Mouse (Mus musculus) limb, embryonic 13.5 days (tissue): ENCODE measurements around the gene Lzic. TPM values are rescaled to one million over a fixed set of nuclear protein-coding genes. Genes with fewer than 3 reads are reported as not detected.
A peak's percentile ranks its signal among the peaks of the same experiment; 100 is the strongest.

Experiments
- ATAC-seq: fragments of 200-750 bp; cut with Nextera tagmentation; 2 replicates; pipeline ENCODE4 v1.8.0; 2017; ENCODE audit warnings: low read depth, moderate number of reproducible peaks, moderate TSS enrichment; ENCODE audit not compliant: low FRiP score
- H3K27ac ChIP-seq: fragments of 300-500 bp; sonication (generic); 2 replicates; pipeline ENCODE4 v1.5.1; 2015; ENCODE audit warnings: inconsistent platforms, mild to moderate bottlenecking, moderate library complexity
- H3K27me3 ChIP-seq: fragments of 300-500 bp; sonication (generic); 2 replicates; pipeline ENCODE4 v1.6.1; 2015; ENCODE audit warnings: mild to moderate bottlenecking, inconsistent platforms
- H3K36me3 ChIP-seq: fragments of 300-500 bp; sonication (generic); 2 replicates; pipeline ENCODE4 v1.6.1; 2015; ENCODE audit warnings: inconsistent platforms, mild to moderate bottlenecking, moderate library complexity
- H3K4me1 ChIP-seq: fragments of 300-500 bp; sonication (generic); 2 replicates; pipeline ENCODE4 v1.6.1; 2015; ENCODE audit warnings: inconsistent platforms
- H3K4me2 ChIP-seq: fragments of 300-500 bp; sonication (generic); replicated peaks from 2 replicates; pipeline ENCODE4 v1.6.1; 2015; ENCODE audit warnings: inconsistent platforms, mild to moderate bottlenecking, moderate library complexity
- H3K4me3 ChIP-seq: fragments of 300-500 bp; sonication (generic); 2 replicates; pipeline ENCODE4 v1.5.1; 2015; ENCODE audit warnings: moderate library complexity, mild to moderate bottlenecking, inconsistent platforms
- H3K9ac ChIP-seq: fragments of 300-500 bp; sonication (generic); 2 replicates; pipeline ENCODE4 v1.6.1; 2015; ENCODE audit warnings: mild to moderate bottlenecking, inconsistent platforms
- H3K9me3 ChIP-seq: fragments of 300-500 bp; sonication (generic); 2 replicates; pipeline ENCODE4 v1.6.1; 2016; ENCODE audit warnings: inconsistent platforms
- whole genome bisulfite sequencing: fragments of 180-500 bp; shearing (Covaris S2); methylation state at CpG from one replicate; pipeline ENCODE4 v1.1.7; 2015; 5-methylcytosine and 5-hydroxymethylcytosine counted together
- microRNA-seq: library from miRNA; unstranded; fragments of <30 nt; microRNA quantifications from one replicate; pipeline ENCODE4, GENCODE M21; 2016
- polyA plus RNA-seq: library from polyadenylated mRNA; unstranded; fragments of >200 nt; fragmentation: Nextera tagmentation; extraction: Ambion mirVana; gene quantifications from 2 replicates; pipeline ENCODE4 v1.2.1, GENCODE M21; 2015

The Lzic gene
- polyA plus RNA-seq, 1 experiment from 2014 or later = 55.8 TPM

- Histone ChIP-seq H3K4me2 (no peak overlapping the region), H3K9ac (no peak overlapping the region), H3K4me3 (no peak overlapping the region), H3K27ac (no peak overlapping the region), H3K9me3 (no peaks in the 10 kb centered on the region), H3K27me3 (no peaks in the 10 kb centered on the region), H3K36me3 (peaks cover 27% of the 10 kb centered on the region), H3K4me1 (no peaks in the 10 kb centered on the region)
- 83% methylated on average over 12 of the region's 12 CpGs for WGBS
- no peak for ATAC-seq
These were observed 57.4 kb downstream of the Lzic start for GRCm38 (mm10) chr4:149542431-149542830.

- 54% methylated on average over 10 of the region's 10 CpGs for WGBS
- H3K27ac ChIP-seq = no peak overlapping the region
- no peak for ATAC-seq
- H3K4me2 ChIP-seq = no peak overlapping the region
- H3K9me3 ChIP-seq = no peaks in the 10 kb centered on the region
- no peak overlapping the region for H3K4me3 ChIP-seq
- H3K9ac ChIP-seq = no peak overlapping the region
- H3K27me3 ChIP-seq = no peaks in the 10 kb centered on the region
- no peaks in the 10 kb centered on the region for H3K4me1 ChIP-seq
- peaks cover 28% of the 10 kb centered on the region for H3K36me3 ChIP-seq
These were observed 58.0 kb downstream of the Lzic start for GRCm38 (mm10) chr4:149542927-149543553.

- peak; percentile 38; the same call in 1 of the 2 replicates for ATAC-seq
- H3K4me3 ChIP-seq = no peak overlapping the region
- H3K4me2 ChIP-seq = no peak overlapping the region
- peaks cover 30% of the 10 kb centered on the region for H3K36me3 ChIP-seq
- no peaks in the 10 kb centered on the region for H3K9me3 ChIP-seq
- H3K4me1 ChIP-seq = no peaks in the 10 kb centered on the region
- WGBS = 83% methylated on average over 8 of the region's 8 CpGs
- H3K9ac ChIP-seq = no peak overlapping the region
- H3K27ac ChIP-seq = no peak overlapping the region
- H3K27me3 ChIP-seq = no peaks in the 10 kb centered on the region
These were observed 59.9 kb downstream of the Lzic start for GRCm38 (mm10) chr4:149544892-149545291.

Small RNAs within 50 kb of the gene (microRNA-seq; reads per million reads assigned to microRNA genes)
- 1.2 reads per million for gene Mir5616

Other genes with a start within 250 kb of the Lzic start
- gene Kif1b, start 177.5 kb upstream of the Lzic start, polyA plus RNA-seq = 49.2 and 50.2 TPM in 2 replicates
- 47.5 and 53.9 TPM in 2 replicates for gene Ube4b, start 58.5 kb upstream of the Lzic start, polyA plus RNA-seq
- gene Rbp7, start 30.3 kb upstream of the Lzic start, polyA plus RNA-seq = 0.37 and 0.41 TPM in 2 replicates
- gene Tmem274, start 7.9 kb upstream of the Lzic start, polyA plus RNA-seq = 0.55 and 0.99 TPM in 2 replicates
- gene Nmnat1, start within 50 bp of the Lzic start, polyA plus RNA-seq = 10.5 and 12.4 TPM in 2 replicates
- gene Ctnnbip1, start 33.0 kb downstream of the Lzic start, polyA plus RNA-seq = 80.3 and 83.9 TPM in 2 replicates
- 45.2 and 48.1 TPM in 2 replicates for gene Clstn1, start 101.2 kb downstream of the Lzic start, polyA plus RNA-seq
- gene Pik3cd, start 217.3 kb downstream of the Lzic start, polyA plus RNA-seq = 4.7 and 5.0 TPM in 2 replicates